Mouse (Mus musculus) ES-E14 (cell line): Measurements from ENCODE around the gene Lrp5.
"Not testable (repeated sequence)": the region's sequence is repeated elsewhere in the genome, so short reads cannot be mapped to it uniquely, and the experiment has no call there.

Experiments used
- CHD2 ChIP-seq: IDR thresholded peaks from 2 replicates; pipeline ENCODE4 v1.6.1; 2014; ENCODE audit warnings: mild to moderate bottlenecking, low read depth, low read length, inconsistent platforms
- MAFK ChIP-seq: IDR thresholded peaks from 2 replicates; pipeline ENCODE4 v1.6.1; 2014; ENCODE audit warnings: mild to moderate bottlenecking, low read depth, low read length, inconsistent platforms; ENCODE audit not compliant: insufficient read depth
- ZC3H11A ChIP-seq: IDR thresholded peaks from 2 replicates; pipeline ENCODE4 v1.6.1; 2012; ENCODE audit warnings: low read depth, mild to moderate bottlenecking, inconsistent platforms, low read length, borderline replicate concordance
- ZNF384 ChIP-seq: IDR thresholded peaks from 2 replicates; pipeline ENCODE4 v1.6.1; 2012; ENCODE audit warnings: low read depth, low read length, inconsistent platforms

GRCm38 (mm10) chr19:3587729-3588128 is 98.6 kb downstream of the Lrp5 start:
- TF ChIP-seq MAFK, ZC3H11A, CHD2, ZNF384: not testable (repeated sequence)
